Mouse (Mus musculus) lung, embryonic 14.5 days (tissue): ENCODE data around the gene Rap2a. TPM values are rescaled to one million over a fixed set of nuclear protein-coding genes. Genes with fewer than 3 reads are reported as not detected.

ENCODE experiments used
- ATAC-seq: fragments of 200-750 bp; cut with Nextera tagmentation; 2 replicates; pipeline ENCODE4 v1.8.0; 2017; ENCODE audit warnings: mild to moderate bottlenecking, moderate TSS enrichment, moderate library complexity; ENCODE audit not compliant: insufficient read depth
- DNase-seq: peaks from one replicate; pipeline ENCODE4 v3.0.0-alpha.2; 2015
- H3K27ac ChIP-seq: fragments of 300-500 bp; sonication (generic); 2 replicates; pipeline ENCODE4 v1.5.1; 2014; ENCODE audit warnings: low read depth, mild to moderate bottlenecking, moderate library complexity
- H3K27me3 ChIP-seq: fragments of 300-500 bp; sonication (generic); 2 replicates; pipeline ENCODE4 v1.6.1; 2014; ENCODE audit warnings: low read length, control low read depth; ENCODE audit not compliant: insufficient read depth
- H3K36me3 ChIP-seq: fragments of 300-500 bp; sonication (generic); 2 replicates; pipeline ENCODE4 v1.6.1; 2014; ENCODE audit warnings: control low read depth; ENCODE audit not compliant: insufficient read depth
- H3K4me1 ChIP-seq: fragments of 300-500 bp; sonication (generic); 2 replicates; pipeline ENCODE4 v1.6.1; 2014; ENCODE audit warnings: antibody characterized with exemption, control low read depth; ENCODE audit not compliant: insufficient read depth
- H3K4me2 ChIP-seq: fragments of 300-500 bp; sonication (generic); 2 replicates; pipeline ENCODE4 v1.6.1; 2014; ENCODE audit warnings: mild to moderate bottlenecking
- H3K4me3 ChIP-seq: fragments of 300-500 bp; sonication (generic); 2 replicates; pipeline ENCODE4 v1.5.1; 2014; ENCODE audit warnings: low read depth, low read length
- H3K9ac ChIP-seq: fragments of 300-500 bp; sonication (generic); 2 replicates; pipeline ENCODE4 v1.6.1; 2014
- H3K9me3 ChIP-seq: fragments of 300-500 bp; sonication (generic); 2 replicates; pipeline ENCODE4 v1.6.1; 2016; ENCODE audit warnings: low read depth, low read length, control low read depth
- CTCF ChIP-seq: IDR thresholded peaks from 2 replicates; pipeline ENCODE4 v1.5.1; 2016; ENCODE audit warnings: antibody characterized with exemption, low read depth
- WGBS: fragments of 180-500 bp; shearing (Covaris S2); extraction: QIAGEN DNeasy Blood & Tissue Kit; methylation state at CpG from one replicate; pipeline ENCODE4 v1.1.7; 2014; 5-methylcytosine and 5-hydroxymethylcytosine counted together
- polyA plus RNA-seq: library from polyadenylated mRNA; unstranded; fragments of >200 nt; fragmentation: Nextera tagmentation; extraction: Ambion mirVana; gene quantifications from 2 replicates; pipeline ENCODE4 v1.2.1, GENCODE M21; 2014

Rap2a gene
- polyA plus RNA-seq, 1 experiment from 2014 or later, result 48.4 TPM

GRCm38 (mm10) chr14:120539128-120539527 lies 60.9 kb downstream of the Rap2a start:
- H3K27me3 ChIP-seq, result no peaks in the 10 kb centered on the region
- DNase-seq, result no peak
- H3K9ac ChIP-seq, result no peak overlapping the region
- no peak overlapping the region for H3K27ac ChIP-seq
- no peak overlapping the region for H3K4me3 ChIP-seq
- H3K9me3 ChIP-seq, result no peaks in the 10 kb centered on the region
- H3K4me1 ChIP-seq, result peaks cover 8% of the 10 kb centered on the region; the same call in 1 of the 2 replicates
- WGBS, result 78% methylated on average over 2 of the region's 2 CpGs
- no peaks in the 10 kb centered on the region for H3K36me3 ChIP-seq
- no peak overlapping the region for H3K4me2 ChIP-seq
- no peak for ATAC-seq
- no peak for TF ChIP-seq CTCF

DNA sequence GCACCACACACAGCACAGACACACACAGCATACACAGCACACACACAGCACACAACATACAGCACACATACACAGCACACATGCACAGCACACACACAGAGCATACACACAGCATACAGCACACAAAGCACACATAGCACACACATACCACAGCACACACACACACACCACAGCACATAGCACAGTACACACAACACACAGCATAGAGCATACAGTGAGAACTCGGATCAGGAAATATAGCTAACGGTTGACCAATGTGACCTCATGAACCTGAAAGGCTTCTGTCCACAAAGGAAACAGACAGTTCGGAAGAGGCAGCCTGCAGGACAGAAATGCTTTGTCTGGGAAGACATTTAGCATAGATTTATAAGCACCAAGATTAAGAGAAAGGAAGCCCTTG lies 61.4 kb downstream of the Rap2a start:
- no peaks in the 10 kb centered on the region for H3K36me3 ChIP-seq
- no peak for DNase-seq
- no peaks in the 10 kb centered on the region for H3K27me3 ChIP-seq
- 59% methylated on average over 3 of the region's 3 CpGs for WGBS
- no peak overlapping the region for H3K9ac ChIP-seq
- ATAC-seq, result no peak
- H3K4me2 ChIP-seq, result no peak overlapping the region
- H3K4me1 ChIP-seq, result peaks cover 6% of the 10 kb centered on the region; the same call in 1 of the 2 replicates
- no peak overlapping the region for H3K4me3 ChIP-seq
- no peak overlapping the region for H3K27ac ChIP-seq
- H3K9me3 ChIP-seq, result no peaks in the 10 kb centered on the region
- no peak for TF ChIP-seq CTCF

GRCm38 (mm10) chr14:120542445-120542844 lies 64.2 kb downstream of the Rap2a start:
- Histone ChIP-seq H3K27ac (no peak overlapping the region), H3K9me3 (no peaks in the 10 kb centered on the region), H3K4me3 (no peak overlapping the region), H3K9ac (no peak overlapping the region), H3K27me3 (no peaks in the 10 kb centered on the region), H3K4me2 (no peak overlapping the region), H3K36me3 (no peaks in the 10 kb centered on the region), H3K4me1 (no peaks in the 10 kb centered on the region)
- TF ChIP-seq CTCF, result no peak
- no peak for DNase-seq
- WGBS, result 57% methylated on average over 8 of the region's 8 CpGs
- ATAC-seq, result no peak

DNA sequence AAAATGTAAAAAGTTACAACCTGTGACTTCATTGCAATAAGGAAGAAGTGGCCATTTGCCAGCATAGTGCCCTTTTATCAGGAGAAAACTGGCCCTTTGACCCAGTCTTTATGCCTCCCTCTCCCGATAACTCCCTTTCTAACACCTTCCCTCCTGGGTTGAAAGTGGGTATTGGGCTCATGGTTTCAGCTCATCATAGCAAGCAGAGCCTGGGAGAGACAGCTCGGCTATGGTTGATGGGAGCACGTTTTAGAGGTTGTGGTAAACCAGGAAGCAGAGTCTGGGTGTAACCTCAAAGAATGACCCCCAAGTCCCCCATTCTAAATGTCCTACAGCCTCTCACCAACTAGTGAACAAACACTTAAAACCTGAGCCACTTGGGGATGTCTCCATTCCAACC lies 64.7 kb downstream of the Rap2a start:
- WGBS, result 76% methylated on average over 3 of the region's 3 CpGs
- ATAC-seq (no peak), DNase-seq (no peak)
- no peak overlapping the region for H3K27ac ChIP-seq
- H3K4me2 ChIP-seq, result no peak overlapping the region
- no peaks in the 10 kb centered on the region for H3K36me3 ChIP-seq
- H3K27me3 ChIP-seq, result no peaks in the 10 kb centered on the region
- no peak overlapping the region for H3K4me3 ChIP-seq
- no peaks in the 10 kb centered on the region for H3K9me3 ChIP-seq
- no peaks in the 10 kb centered on the region for H3K4me1 ChIP-seq
- no peak for TF ChIP-seq CTCF
- no peak overlapping the region for H3K9ac ChIP-seq

DNA sequence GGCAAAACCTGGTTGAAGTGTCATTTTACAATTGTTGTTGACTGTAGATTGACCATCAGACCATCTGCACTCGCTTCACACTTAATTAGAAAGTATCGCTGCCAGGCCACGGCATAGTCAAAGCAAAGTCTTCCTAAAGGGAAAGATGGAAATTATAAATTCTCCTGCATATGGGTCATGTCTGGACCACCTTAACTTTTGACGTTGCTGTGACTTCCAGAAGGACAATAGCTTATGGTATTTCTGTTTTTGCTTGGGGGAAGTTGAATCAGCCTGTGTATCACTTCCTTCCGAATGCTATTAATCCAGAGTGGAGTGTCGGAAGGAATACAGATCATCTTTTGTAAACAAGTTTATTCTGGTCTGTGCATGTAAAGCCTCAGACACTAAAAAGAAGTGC lies 65.6 kb downstream of the Rap2a start:
- no peak for TF ChIP-seq CTCF
- WGBS, result 44% methylated on average over 6 of the region's 6 CpGs
- no peaks in the 10 kb centered on the region for H3K27me3 ChIP-seq
- H3K4me2 ChIP-seq, result no peak overlapping the region
- H3K36me3 ChIP-seq, result no peaks in the 10 kb centered on the region
- H3K4me1 ChIP-seq, result no peaks in the 10 kb centered on the region
- DNase-seq, result peak; percentile 87
- ATAC-seq, result peak; percentile 59
- H3K4me3 ChIP-seq, result no peak overlapping the region
- no peak overlapping the region for H3K9ac ChIP-seq
- H3K27ac ChIP-seq, result no peak overlapping the region
- H3K9me3 ChIP-seq, result no peaks in the 10 kb centered on the region

DNA sequence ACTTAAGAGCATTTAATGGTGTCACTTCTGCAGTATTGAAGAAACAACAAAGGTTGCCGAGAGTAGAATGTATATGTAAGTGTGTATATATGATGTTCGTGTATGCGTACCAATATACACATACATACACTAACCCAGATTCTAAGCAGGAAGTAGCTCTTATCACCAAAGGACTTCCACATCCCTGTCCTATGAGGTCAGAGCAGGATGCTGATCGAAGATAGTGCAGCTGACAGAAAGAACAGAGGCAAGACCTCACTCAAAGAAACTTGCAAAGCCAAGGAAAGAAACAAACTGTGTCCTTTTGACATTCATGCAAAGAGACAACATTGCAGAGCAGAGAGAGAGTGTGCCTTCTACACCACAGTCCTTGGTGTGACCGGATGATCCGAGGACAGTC lies 66.3 kb downstream of the Rap2a start:
- WGBS, result 69% methylated on average over 6 of the region's 6 CpGs
- no peak overlapping the region for H3K4me3 ChIP-seq
- ATAC-seq (no peak), DNase-seq (no peak)
- H3K36me3 ChIP-seq, result no peaks in the 10 kb centered on the region
- H3K4me1 ChIP-seq, result no peaks in the 10 kb centered on the region
- H3K27ac ChIP-seq, result no peak overlapping the region
- no peak overlapping the region for H3K9ac ChIP-seq
- TF ChIP-seq CTCF, result no peak
- no peaks in the 10 kb centered on the region for H3K9me3 ChIP-seq
- no peak overlapping the region for H3K4me2 ChIP-seq
- H3K27me3 ChIP-seq, result no peaks in the 10 kb centered on the region

DNA sequence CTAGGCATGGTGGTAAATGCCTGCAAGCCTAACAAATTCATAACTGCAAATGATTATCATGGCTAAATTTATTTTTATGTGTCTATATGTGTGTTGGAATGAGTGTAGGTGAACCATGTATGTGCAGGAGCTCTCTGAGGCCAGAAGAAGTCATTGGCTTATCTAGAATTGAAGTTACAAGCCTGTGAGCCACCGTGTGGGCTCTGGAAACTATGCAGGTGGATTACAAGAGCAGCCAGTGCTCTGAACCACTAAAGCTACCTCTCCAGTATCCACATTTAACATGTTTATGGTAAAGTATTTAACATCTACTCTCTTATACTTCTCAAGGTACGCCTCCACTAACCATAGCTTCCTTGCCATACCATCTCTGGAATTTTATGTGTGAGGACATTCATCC lies 66.7 kb downstream of the Rap2a start:
- no peak overlapping the region for H3K4me3 ChIP-seq
- no peak overlapping the region for H3K4me2 ChIP-seq
- 75% methylated on average over 2 of the region's 2 CpGs for WGBS
- H3K27ac ChIP-seq, result no peak overlapping the region
- H3K9ac ChIP-seq, result no peak overlapping the region
- no peak for DNase-seq
- H3K36me3 ChIP-seq, result no peaks in the 10 kb centered on the region
- H3K4me1 ChIP-seq, result no peaks in the 10 kb centered on the region
- no peaks in the 10 kb centered on the region for H3K9me3 ChIP-seq
- ATAC-seq, result no peak
- no peak for TF ChIP-seq CTCF
- no peaks in the 10 kb centered on the region for H3K27me3 ChIP-seq

Other genes starting within 250 kb of the Rap2a start
- 110 and 119 TPM in 2 replicates for gene Mbnl2, start 202.8 kb upstream of the Rap2a start, polyA plus RNA-seq